In genomic region chr14:120019948-120020347, GRCm38 (mm10) we compare ENCODE assay signal across 20 mouse cellular contexts. TPM values are rescaled to one million over a fixed set of nuclear protein-coding genes. Genes with fewer than 3 reads are reported as not detected.
DNase-seq lines count a peak whose midpoint lies in the region; ATAC-seq and TF ChIP-seq lines count a peak whose summit lies in the region.
"Had no signal": no experiment of that assay in that cellular context is flagged by ENCODE, and none has a peak within 500 bp of the region (broad histone marks: within the 10 kb centered on the region; RNA-seq: fewer than 3 reads in every experiment).

No protein-coding gene starts in this region.

- no peak for ATAC-seq in midbrain, postnatal 0 days (ENCODE audit: low FRiP score)
- peak; percentile 51; the same call in 1 of the 2 replicates for ATAC-seq in forebrain, embryonic 12.5 days (ENCODE audit: low FRiP score)
- ATAC-seq in forebrain, embryonic 16.5 days: peak; percentile 85
- ATAC-seq: inflammation-experienced regulatory T-cells, adult 6 months; intestine, postnatal 0 days had no signal

- DNase-seq in midbrain, postnatal 0 days (ENCODE audit: low spot score): peak; percentile 8
- no peak for DNase-seq in midbrain, embryonic 10.5 days (ENCODE audit: low spot score)
- no peak for DNase-seq in thymus, postnatal 4 days
- DNase-seq in gastrocnemius, postnatal 10 days: no peak
- DNase-seq: adrenal gland, postnatal 10 days; cerebellum, adult 18-20 months; cerebellum, adult 9-11 months; cerebellum, postnatal 36 days; gastrocnemius, postnatal 14 days had no signal

- no peak for TF ChIP-seq CTCF in midbrain, postnatal 0 days (IDR thresholded peaks at IDR 0.05)

- H3K9ac ChIP-seq in midbrain, postnatal 0 days (replicated peaks; ENCODE audit: low read length, poor library complexity, severe bottlenecking): no peak overlapping the region
- no peak overlapping the region for H3K9ac ChIP-seq in forebrain, embryonic 12.5 days
- no peak overlapping the region for H3K9ac ChIP-seq in forebrain, embryonic 16.5 days (replicated peaks; ENCODE audit: low read depth, low read length)
- H3K9ac ChIP-seq: embryonic facial prominence, embryonic 13.5 days; heart, embryonic 12.5 days; hindbrain, embryonic 15.5 days had no signal

- no peaks in the 10 kb centered on the region for H3K27me3 ChIP-seq in midbrain, postnatal 0 days (ENCODE audit: insufficient read depth, low read length)
- H3K27me3 ChIP-seq in midbrain, embryonic 10.5 days (ENCODE audit: low read depth, poor library complexity, severe bottlenecking): no peaks in the 10 kb centered on the region
- no peaks in the 10 kb centered on the region for H3K27me3 ChIP-seq in forebrain, embryonic 12.5 days
- no peaks in the 10 kb centered on the region for H3K27me3 ChIP-seq in forebrain, embryonic 16.5 days (replicated peaks; ENCODE audit: control insufficient read depth, insufficient read depth, low read length)
- H3K27me3 ChIP-seq: embryonic facial prominence, embryonic 13.5 days; heart, embryonic 12.5 days; hindbrain, embryonic 15.5 days had no signal

- no peak overlapping the region for H3K4me3 ChIP-seq in midbrain, postnatal 0 days (ENCODE audit: low read depth, low read length)
- H3K4me3 ChIP-seq in midbrain, embryonic 10.5 days: no peak overlapping the region
- H3K4me3 ChIP-seq in forebrain, embryonic 12.5 days (replicated peaks): no peak overlapping the region
- H3K4me3 ChIP-seq in forebrain, embryonic 16.5 days (replicated peaks; ENCODE audit: low read length): no peak overlapping the region
- H3K4me3 ChIP-seq: embryonic facial prominence, embryonic 13.5 days; heart, embryonic 12.5 days; hindbrain, embryonic 10.5 days; hindbrain, embryonic 15.5 days had no signal

- no peak overlapping the region for H3K4me2 ChIP-seq in midbrain, postnatal 0 days (ENCODE audit: low read depth, low read length, poor library complexity, severe bottlenecking)
- H3K4me2 ChIP-seq in forebrain, embryonic 12.5 days: no peak overlapping the region
- H3K4me2 ChIP-seq in forebrain, embryonic 16.5 days (ENCODE audit: low read length): no peak overlapping the region
- H3K4me2 ChIP-seq: embryonic facial prominence, embryonic 13.5 days; heart, embryonic 12.5 days; hindbrain, embryonic 15.5 days had no signal

- H3K36me3 ChIP-seq in midbrain, postnatal 0 days (ENCODE audit: insufficient read depth, low read length): no peaks in the 10 kb centered on the region
- H3K36me3 ChIP-seq in midbrain, embryonic 10.5 days: no peaks in the 10 kb centered on the region
- H3K36me3 ChIP-seq in forebrain, embryonic 12.5 days (replicated peaks): no peaks in the 10 kb centered on the region
- no peaks in the 10 kb centered on the region for H3K36me3 ChIP-seq in forebrain, embryonic 16.5 days (ENCODE audit: control insufficient read depth, insufficient read depth)
- H3K36me3 ChIP-seq: embryonic facial prominence, embryonic 13.5 days; heart, embryonic 12.5 days; hindbrain, embryonic 10.5 days; hindbrain, embryonic 15.5 days had no signal

- H3K27ac ChIP-seq in midbrain, postnatal 0 days (ENCODE audit: low read depth, low read length): no peak overlapping the region
- no peak overlapping the region for H3K27ac ChIP-seq in midbrain, embryonic 10.5 days (replicated peaks)
- no peak overlapping the region for H3K27ac ChIP-seq in forebrain, embryonic 12.5 days
- H3K27ac ChIP-seq in forebrain, embryonic 16.5 days (ENCODE audit: low read length): no peak overlapping the region
- H3K27ac ChIP-seq: embryonic facial prominence, embryonic 13.5 days; hindbrain, embryonic 10.5 days; hindbrain, embryonic 15.5 days had no signal

- H3K4me1 ChIP-seq in midbrain, postnatal 0 days (ENCODE audit: insufficient read depth, low read length): no peaks in the 10 kb centered on the region
- H3K4me1 ChIP-seq in midbrain, embryonic 10.5 days: no peaks in the 10 kb centered on the region
- no peaks in the 10 kb centered on the region; the same call in 1 of the 2 replicates for H3K4me1 ChIP-seq in forebrain, embryonic 12.5 days
- no peaks in the 10 kb centered on the region for H3K4me1 ChIP-seq in forebrain, embryonic 16.5 days (replicated peaks; ENCODE audit: control insufficient read depth, insufficient read depth, low read length)
- H3K4me1 ChIP-seq: embryonic facial prominence, embryonic 13.5 days; heart, embryonic 12.5 days; hindbrain, embryonic 10.5 days; hindbrain, embryonic 15.5 days had no signal

- no peaks in the 10 kb centered on the region for H3K9me3 ChIP-seq in midbrain, postnatal 0 days (ENCODE audit: low read length)
- no peaks in the 10 kb centered on the region for H3K9me3 ChIP-seq in midbrain, embryonic 10.5 days (replicated peaks)
- no peaks in the 10 kb centered on the region for H3K9me3 ChIP-seq in forebrain, embryonic 12.5 days
- no peaks in the 10 kb centered on the region for H3K9me3 ChIP-seq in forebrain, embryonic 16.5 days (ENCODE audit: control insufficient read depth, low read length)
- H3K9me3 ChIP-seq: embryonic facial prominence, embryonic 13.5 days; heart, embryonic 12.5 days; hindbrain, embryonic 10.5 days; hindbrain, embryonic 15.5 days had no signal

- WGBS in midbrain, postnatal 0 days: 77% methylated on average over 2 of the region's 2 CpGs
- 91% methylated on average over 2 of the region's 2 CpGs for WGBS in midbrain, embryonic 10.5 days
- 62% methylated on average over 2 of the region's 2 CpGs for WGBS in forebrain, embryonic 12.5 days
- 49% methylated on average over 2 of the region's 2 CpGs for WGBS in forebrain, embryonic 16.5 days

RNA-seq across cellular contexts. Expression of gene Oxgr1, which starts 22.3 kb away (rescaled TPM):
- 0.09 and 0.38 TPM in 2 replicates for total RNA-seq in midbrain, postnatal 0 days (2014; rRNA removed)
- polyA plus RNA-seq in midbrain, postnatal 0 days (2015; fragmentation: Nextera tagmentation; extraction: Ambion mirVana): 0.14 and 0.21 TPM in 2 replicates
- polyA plus RNA-seq in midbrain, embryonic 10.5 days (2016; fragmentation: Nextera tagmentation; extraction: Ambion mirVana): not detected in 2 replicates
- polyA plus RNA-seq in forebrain, embryonic 12.5 days (2016; fragmentation: Nextera tagmentation; extraction: Ambion mirVana): not detected in 2 replicates
- 0.05 TPM in 1 of 2 replicates, not detected in the other for polyA plus RNA-seq in forebrain, embryonic 16.5 days (2015; fragmentation: Nextera tagmentation; extraction: Ambion mirVana)
- total RNA-seq in gastrocnemius, postnatal 10 days (2021): not detected
- total RNA-seq: adrenal gland, postnatal 10 days; gastrocnemius, postnatal 14 days; heart, adult 8-10 months; heart, postnatal 25 days; MEL had no signal
- polyA plus RNA-seq: embryonic facial prominence, embryonic 13.5 days; hindbrain, embryonic 10.5 days; hindbrain, embryonic 15.5 days; inflammation-experienced regulatory T-cells, adult 6 months; intestine, postnatal 0 days had no signal
